Mouse (Mus musculus) hindbrain, embryonic 12.5 days (tissue): ENCODE results near the gene Epop. TPM values are rescaled to one million over a fixed set of nuclear protein-coding genes. Genes with fewer than 3 reads are reported as not detected.

ENCODE experiments used
- ATAC-seq: fragments of 200-750 bp; cut with Nextera tagmentation; 2 replicates; pipeline ENCODE4 v1.8.0; 2017; ENCODE audit warnings: moderate TSS enrichment; ENCODE audit not compliant: low FRiP score
- H3K27ac ChIP-seq: fragments of 300-500 bp; sonication (generic); 2 replicates; pipeline ENCODE4 v1.5.1; 2016; ENCODE audit warnings: mild to moderate bottlenecking
- H3K27me3 ChIP-seq: fragments of 300-500 bp; sonication (generic); 2 replicates; pipeline ENCODE4 v1.6.1; 2016; ENCODE audit warnings: mild to moderate bottlenecking
- H3K36me3 ChIP-seq: fragments of 300-500 bp; sonication (generic); 2 replicates; pipeline ENCODE4 v1.6.1; 2016; ENCODE audit warnings: mild to moderate bottlenecking
- H3K4me1 ChIP-seq: fragments of 300-500 bp; sonication (generic); 2 replicates; pipeline ENCODE4 v1.6.1; 2016
- H3K4me2 ChIP-seq: fragments of 300-500 bp; sonication (generic); replicated peaks from 2 replicates; pipeline ENCODE4 v1.6.1; 2016; ENCODE audit warnings: mild to moderate bottlenecking
- H3K4me3 ChIP-seq: fragments of 300-500 bp; sonication (generic); 2 replicates; pipeline ENCODE4 v1.5.1; 2016; ENCODE audit warnings: mild to moderate bottlenecking
- H3K9ac ChIP-seq: fragments of 300-500 bp; sonication (generic); 2 replicates; pipeline ENCODE4 v1.6.1; 2016; ENCODE audit warnings: mild to moderate bottlenecking, moderate library complexity
- H3K9me3 ChIP-seq: fragments of 300-500 bp; sonication (generic); replicated peaks from 2 replicates; pipeline ENCODE4 v1.6.1; 2016; ENCODE audit warnings: mild to moderate bottlenecking
- WGBS: fragments of 180-500 bp; shearing (Covaris S2); methylation state at CpG from one replicate; pipeline ENCODE4 v1.1.7; 2016; 5-methylcytosine and 5-hydroxymethylcytosine counted together
- polyA plus RNA-seq: library from polyadenylated mRNA; unstranded; fragments of >200 nt; fragmentation: Nextera tagmentation; extraction: Ambion mirVana; gene quantifications from 2 replicates; pipeline ENCODE4 v1.2.1, GENCODE M21; 2016

Gene Epop
- 11.2 and 11.7 TPM in 2 replicates for polyA plus RNA-seq

DNA sequence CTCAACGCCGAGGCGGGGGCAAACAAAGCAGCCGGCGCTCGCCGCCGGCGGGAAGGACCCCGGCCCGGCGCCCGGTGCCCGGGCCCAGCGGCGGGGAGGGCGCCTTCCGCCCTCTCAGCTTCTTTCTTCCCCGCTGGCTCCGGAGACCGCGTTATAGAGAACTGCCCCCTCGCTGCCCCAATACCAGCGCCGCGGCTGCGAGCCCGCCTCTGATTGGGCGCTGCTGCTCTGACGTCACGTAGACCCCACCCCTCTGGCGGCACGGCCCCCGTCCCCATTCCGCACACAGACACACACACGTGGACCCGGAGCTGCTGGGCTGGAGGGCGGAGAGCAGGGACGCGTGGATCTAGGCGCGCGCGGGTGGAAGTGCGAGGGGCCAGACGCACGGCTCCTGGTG lies at the start of gene Epop:
TSS of gene Epop (minus strand) at position 127 of the 400 bp plus-strand sequence.
- 0% methylated on average over 44 of the region's 47 CpGs for WGBS
- H3K4me1 ChIP-seq, result peaks cover 29% of the 10 kb centered on the region
- ATAC-seq, result peak; percentile 92
- H3K36me3 ChIP-seq, result no peaks in the 10 kb centered on the region
- H3K4me2 ChIP-seq, result peak within 1 kb of the TSS; percentile 77
- peak within 1 kb of the TSS; percentile 75 for H3K9ac ChIP-seq
- H3K9me3 ChIP-seq, result no peaks in the 10 kb centered on the region
- peak within 1 kb of the TSS; percentile 36; the same call in 1 of the 2 replicates for H3K27ac ChIP-seq
- peak within 1 kb of the TSS; percentile 69 for H3K4me3 ChIP-seq
- H3K27me3 ChIP-seq, result peaks cover 73% of the 10 kb centered on the region

DNA sequence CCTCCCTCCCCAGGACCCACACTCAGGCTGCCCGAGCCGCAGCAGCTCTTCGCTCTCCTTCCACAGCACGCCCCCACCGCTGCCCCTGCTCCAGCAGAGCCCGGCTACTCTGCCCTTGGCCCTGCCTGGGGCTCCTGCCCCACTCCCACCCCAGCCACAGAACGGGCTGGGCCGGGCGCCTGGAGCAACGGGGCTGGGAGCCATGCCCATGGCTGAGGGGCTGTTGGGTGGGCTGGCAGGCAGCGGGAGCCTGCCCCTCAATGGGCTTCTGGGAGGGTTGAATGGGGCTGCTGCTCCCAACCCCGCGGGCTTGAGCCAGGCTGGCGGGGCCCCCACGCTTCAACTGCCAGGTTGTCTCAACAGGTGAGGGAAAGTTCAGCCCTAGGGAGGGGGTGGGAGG lies 48.8 kb upstream of the Epop start:
- Histone ChIP-seq H3K4me3 (no peak overlapping the region), H3K27ac (no peak overlapping the region), H3K4me1 (peaks cover 9% of the 10 kb centered on the region; the same call in 1 of the 2 replicates), H3K27me3 (no peaks in the 10 kb centered on the region), H3K9me3 (no peaks in the 10 kb centered on the region), H3K4me2 (no peak overlapping the region), H3K36me3 (peaks cover 91% of the 10 kb centered on the region), H3K9ac (no peak overlapping the region)
- ATAC-seq, result no peak
- 81% methylated on average over 10 of the region's 15 CpGs for WGBS

- no peak overlapping the region for H3K4me3 ChIP-seq
- H3K9ac ChIP-seq, result no peak overlapping the region
- ATAC-seq, result no peak
- peaks cover 93% of the 10 kb centered on the region for H3K36me3 ChIP-seq
- H3K9me3 ChIP-seq, result no peaks in the 10 kb centered on the region
- 54% methylated on average over 8 of the region's 8 CpGs for WGBS
- no peaks in the 10 kb centered on the region for H3K27me3 ChIP-seq
- no peak overlapping the region for H3K4me2 ChIP-seq
- H3K4me1 ChIP-seq, result peaks cover 9% of the 10 kb centered on the region; the same call in 1 of the 2 replicates
- no peak overlapping the region for H3K27ac ChIP-seq
These were observed 48.3 kb upstream of the Epop start for GRCm38 (mm10) chr11:97677842-97678241.

- Histone ChIP-seq H3K9me3 (no peaks in the 10 kb centered on the region), H3K27ac (no peak overlapping the region), H3K36me3 (peaks cover 94% of the 10 kb centered on the region), H3K4me1 (peaks cover 9% of the 10 kb centered on the region; the same call in 1 of the 2 replicates), H3K27me3 (no peaks in the 10 kb centered on the region), H3K9ac (no peak overlapping the region), H3K4me2 (no peak overlapping the region), H3K4me3 (no peak overlapping the region)
- WGBS, result 64% methylated on average over 15 of the region's 15 CpGs
- ATAC-seq, result no peak
These were observed 47.9 kb upstream of the Epop start for GRCm38 (mm10) chr11:97677381-97677780.

- H3K27me3 ChIP-seq, result no peaks in the 10 kb centered on the region
- H3K4me2 ChIP-seq, result no peak overlapping the region
- WGBS, result 83% methylated on average over 15 of the region's 15 CpGs
- peaks cover 94% of the 10 kb centered on the region for H3K36me3 ChIP-seq
- H3K4me3 ChIP-seq, result no peak overlapping the region
- H3K27ac ChIP-seq, result no peak overlapping the region
- H3K9me3 ChIP-seq, result no peaks in the 10 kb centered on the region
- H3K9ac ChIP-seq, result no peak overlapping the region
- peaks cover 9% of the 10 kb centered on the region; the same call in 1 of the 2 replicates for H3K4me1 ChIP-seq
- no peak for ATAC-seq
These were observed 46.7 kb upstream of the Epop start for GRCm38 (mm10) chr11:97676050-97676754.

DNA sequence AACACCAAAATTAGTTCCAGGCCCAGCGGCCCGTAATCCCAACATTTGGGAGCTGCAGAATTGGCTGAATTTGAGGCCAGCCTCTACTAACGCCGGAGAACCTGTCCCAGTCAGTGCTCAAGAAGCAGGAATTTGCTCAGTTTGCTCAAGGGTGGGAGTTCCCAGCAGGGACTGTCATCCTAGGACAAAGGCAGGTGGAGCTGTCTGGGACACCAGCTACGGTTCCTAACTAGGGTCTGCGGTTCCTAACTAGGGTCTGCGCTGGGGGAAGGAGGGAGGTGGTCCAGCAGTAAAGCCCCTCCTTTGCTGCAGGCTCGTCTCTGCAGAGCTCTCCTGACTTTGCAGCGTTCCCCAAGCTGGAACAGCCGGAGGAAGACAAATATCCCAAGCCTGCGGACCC lies 43.6 kb upstream of the Epop start:
- H3K36me3 ChIP-seq, result peaks cover 99% of the 10 kb centered on the region
- peaks cover 27% of the 10 kb centered on the region for H3K4me1 ChIP-seq
- no peak overlapping the region for H3K4me3 ChIP-seq
- H3K9me3 ChIP-seq, result no peaks in the 10 kb centered on the region
- no peak overlapping the region for H3K27ac ChIP-seq
- 0 out of 2 replicates have a peak overlapping the region, but pooled peaks have one; percentile 8 for H3K9ac ChIP-seq
- no peak overlapping the region for H3K4me2 ChIP-seq
- no peaks in the 10 kb centered on the region for H3K27me3 ChIP-seq
- ATAC-seq, result no peak
- WGBS, result 86% methylated on average over 11 of the region's 11 CpGs

DNA sequence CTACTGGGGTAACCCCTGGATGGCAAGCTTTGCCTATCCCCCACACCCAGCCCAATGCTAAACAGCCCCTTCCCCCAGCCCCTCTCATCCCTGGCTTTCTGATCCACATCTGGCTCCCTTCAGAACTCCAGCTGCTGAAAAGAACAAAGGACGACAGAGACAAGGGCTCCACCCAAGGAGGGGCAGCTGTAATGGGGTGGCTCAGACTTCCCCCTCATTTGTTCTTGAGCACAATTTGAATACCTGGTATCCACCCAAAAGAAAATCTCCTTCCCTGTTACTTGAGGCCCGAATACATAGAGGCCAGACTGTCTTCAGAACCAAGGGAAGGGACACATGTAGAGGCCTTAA lies 41.6 kb upstream of the Epop start:
- Histone ChIP-seq H3K4me2 (no peak overlapping the region), H3K27ac (no peak overlapping the region), H3K4me1 (peaks cover 21% of the 10 kb centered on the region), H3K4me3 (no peak overlapping the region), H3K9me3 (no peaks in the 10 kb centered on the region), H3K36me3 (peaks cover 99% of the 10 kb centered on the region), H3K27me3 (no peaks in the 10 kb centered on the region), H3K9ac (no peak overlapping the region)
- 47% methylated on average over 2 of the region's 2 CpGs for WGBS
- no peak for ATAC-seq

GRCm38 (mm10) chr11:97670234-97671176 lies 41.0 kb upstream of the Epop start:
- H3K36me3 ChIP-seq, result peaks cover 99% of the 10 kb centered on the region
- no peaks in the 10 kb centered on the region for H3K9me3 ChIP-seq

DNA sequence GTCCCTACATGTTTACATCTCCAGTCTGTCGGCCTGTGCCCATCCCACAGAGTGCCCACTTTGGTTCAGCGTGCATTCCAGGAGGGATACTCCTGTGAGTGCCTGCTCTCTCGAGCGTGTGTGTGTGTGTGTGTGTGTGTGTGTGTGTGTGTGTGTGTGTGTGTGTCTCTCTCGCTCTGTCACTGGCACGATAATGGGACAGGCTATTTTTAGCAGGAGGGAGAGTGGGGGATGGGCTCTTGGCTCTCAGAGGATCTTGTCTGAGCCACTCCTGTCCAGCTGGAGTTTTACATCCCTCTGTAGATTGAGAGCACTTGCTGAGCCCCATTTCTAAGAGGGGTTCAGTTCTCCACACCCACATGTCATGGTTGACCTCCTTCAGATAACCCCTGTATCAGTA lies 40.3 kb upstream of the Epop start:
- peaks cover 96% of the 10 kb centered on the region for H3K36me3 ChIP-seq
- H3K27me3 ChIP-seq, result no peaks in the 10 kb centered on the region
- WGBS, result 40% methylated on average over 5 of the region's 6 CpGs
- H3K9ac ChIP-seq, result peak overlapping the region; percentile 18; the same call in 1 of the 2 replicates
- ATAC-seq, result no peak
- H3K4me2 ChIP-seq, result no peak overlapping the region
- H3K4me1 ChIP-seq, result peaks cover 28% of the 10 kb centered on the region
- peak overlapping the region; percentile 4 for H3K27ac ChIP-seq
- H3K9me3 ChIP-seq, result no peaks in the 10 kb centered on the region
- H3K4me3 ChIP-seq, result no peak overlapping the region

More at GRCm38 (mm10) chr11:97670234-97671176, 41.0 kb upstream of the Epop start:
- H3K27me3 ChIP-seq, result no peaks in the 10 kb centered on the region
- WGBS, result 69% methylated on average over 13 of the region's 13 CpGs
- H3K4me2 ChIP-seq, result no peak overlapping the region
- H3K4me1 ChIP-seq, result peaks cover 21% of the 10 kb centered on the region
- H3K27ac ChIP-seq, result 0 out of 2 replicates have a peak overlapping the region, but pooled peaks have one; percentile 4
- H3K4me3 ChIP-seq, result no peak overlapping the region
- ATAC-seq, result no peak
- H3K9ac ChIP-seq, result no peak overlapping the region

GRCm38 (mm10) chr11:97669268-97669667 lies 39.8 kb upstream of the Epop start:
- H3K27ac ChIP-seq, result peak overlapping the region; percentile 40; the same call in 1 of the 2 replicates
- 0 out of 2 replicates have a peak overlapping the region, but pooled peaks have one; percentile 38 for H3K9ac ChIP-seq
- peaks cover 90% of the 10 kb centered on the region for H3K36me3 ChIP-seq
- H3K4me2 ChIP-seq, result 0 out of 2 replicates have a peak overlapping the region, but pooled peaks have one; percentile 5
- no peak for ATAC-seq
- 58% methylated on average over 12 of the region's 15 CpGs for WGBS
- no peaks in the 10 kb centered on the region for H3K9me3 ChIP-seq
- no peaks in the 10 kb centered on the region for H3K27me3 ChIP-seq
- H3K4me3 ChIP-seq, result no peak overlapping the region
- peaks cover 34% of the 10 kb centered on the region for H3K4me1 ChIP-seq

GRCm38 (mm10) chr11:97668160-97668559 lies 38.7 kb upstream of the Epop start:
- no peaks in the 10 kb centered on the region for H3K27me3 ChIP-seq
- no peaks in the 10 kb centered on the region for H3K9me3 ChIP-seq
- H3K36me3 ChIP-seq, result peaks cover 79% of the 10 kb centered on the region
- H3K9ac ChIP-seq, result no peak overlapping the region
- no peak overlapping the region for H3K27ac ChIP-seq
- H3K4me3 ChIP-seq, result no peak overlapping the region
- H3K4me2 ChIP-seq, result no peak overlapping the region
- ATAC-seq, result no peak
- WGBS, result 92% methylated on average over 7 of the region's 7 CpGs
- peaks cover 35% of the 10 kb centered on the region for H3K4me1 ChIP-seq

GRCm38 (mm10) chr11:97666794-97667193 lies 37.3 kb upstream of the Epop start:
- Histone ChIP-seq H3K27ac (no peak overlapping the region), H3K4me3 (no peak overlapping the region), H3K4me1 (peaks cover 40% of the 10 kb centered on the region), H3K27me3 (peaks cover 8% of the 10 kb centered on the region), H3K4me2 (no peak overlapping the region), H3K9ac (no peak overlapping the region), H3K9me3 (no peaks in the 10 kb centered on the region), H3K36me3 (peaks cover 66% of the 10 kb centered on the region)
- WGBS, result 92% methylated on average over 15 of the region's 15 CpGs
- ATAC-seq, result no peak
